Mouse (Mus musculus) testis, adult 2 months (tissue): ENCODE measurements around the gene Dhx35. TPM values are rescaled to one million over a fixed set of nuclear protein-coding genes. Genes with fewer than 3 reads are reported as not detected.

Source experiments
- H3K27ac ChIP-seq: fragments of 200-500 bp; 2 replicates; pipeline ENCODE4 v1.5.1; 2012; ENCODE audit warnings: low read depth, low read length; ENCODE audit not compliant: control insufficient read depth, insufficient read depth
- H3K27me3 ChIP-seq: fragments of 200-500 bp; 2 replicates; pipeline ENCODE4 v1.6.1; 2012; ENCODE audit warnings: mild to moderate bottlenecking, low read length, moderate library complexity; ENCODE audit not compliant: control insufficient read depth, insufficient read depth
- H3K36me3 ChIP-seq: fragments of 200-500 bp; 2 replicates; pipeline ENCODE4 v1.6.1; 2012; ENCODE audit warnings: mild to moderate bottlenecking, low read length; ENCODE audit not compliant: control insufficient read depth, insufficient read depth
- H3K4me1 ChIP-seq: fragments of 200-500 bp; 2 replicates; pipeline ENCODE4 v1.6.1; 2012; ENCODE audit warnings: low read length; ENCODE audit not compliant: control insufficient read depth, insufficient read depth
- H3K4me3 ChIP-seq: fragments of 200-500 bp; 2 replicates; pipeline ENCODE4 v1.5.1; 2012; ENCODE audit warnings: low read depth, mild to moderate bottlenecking, low read length, moderate library complexity, mixed read lengths; ENCODE audit not compliant: control insufficient read depth
- CTCF ChIP-seq: fragments of 200-500 bp; IDR thresholded peaks from 2 replicates; pipeline ENCODE4 v1.5.1; 2012; ENCODE audit warnings: low read depth, mild to moderate bottlenecking, inconsistent platforms, low read length, moderate library complexity; ENCODE audit not compliant: control insufficient read depth, insufficient read depth, insufficient replicate concordance
- POLR2A ChIP-seq: fragments of 200-500 bp; IDR thresholded peaks from 2 replicates; pipeline ENCODE4 v1.6.1; 2012; ENCODE audit warnings: low read depth, mild to moderate bottlenecking, inconsistent platforms, low read length, moderate library complexity; ENCODE audit not compliant: control insufficient read depth
- polyA plus RNA-seq: library from polyadenylated mRNA; depleted of rRNA; stranded (reverse); fragments of >200 nt; gene quantifications from 2 replicates; pipeline ENCODE4 v1.2.3, GENCODE M21; 2012

Gene Dhx35
- polyA plus RNA-seq, 1 experiment = 18.9 TPM

- Histone ChIP-seq H3K27ac (no peak overlapping the region), H3K36me3 (no peaks in the 10 kb centered on the region; the same call in 1 of the 2 replicates), H3K4me3 (no peak overlapping the region), H3K27me3 (no peaks in the 10 kb centered on the region), H3K4me1 (no peaks in the 10 kb centered on the region)
- TF ChIP-seq POLR2A (no peak), CTCF (no peak)
Measured at GRCm38 (mm10) chr2:158845031-158845430, 50.4 kb downstream of the Dhx35 start.

GRCm38 (mm10) chr2:158846208-158846607, 51.6 kb downstream of the Dhx35 start:
- Histone ChIP-seq H3K4me3 (no peak overlapping the region), H3K4me1 (no peaks in the 10 kb centered on the region), H3K27me3 (no peaks in the 10 kb centered on the region), H3K27ac (no peak overlapping the region), H3K36me3 (no peaks in the 10 kb centered on the region; the same call in 1 of the 2 replicates)
- TF ChIP-seq CTCF (no peak), POLR2A (no peak)

- H3K4me3 ChIP-seq = no peak overlapping the region
- no peaks in the 10 kb centered on the region for H3K36me3 ChIP-seq
- H3K4me1 ChIP-seq = no peaks in the 10 kb centered on the region
- H3K27ac ChIP-seq = no peak overlapping the region
- no peak for TF ChIP-seq CTCF
- no peak for TF ChIP-seq POLR2A
- H3K27me3 ChIP-seq = no peaks in the 10 kb centered on the region
Measured at GRCm38 (mm10) chr2:158847991-158848390, 53.4 kb downstream of the Dhx35 start.

GRCm38 (mm10) chr2:158849416-158849815, 54.8 kb downstream of the Dhx35 start:
- H3K36me3 ChIP-seq = no peaks in the 10 kb centered on the region
- H3K27ac ChIP-seq = no peak overlapping the region
- H3K4me3 ChIP-seq = no peak overlapping the region
- H3K27me3 ChIP-seq = no peaks in the 10 kb centered on the region
- no peaks in the 10 kb centered on the region for H3K4me1 ChIP-seq
- TF ChIP-seq POLR2A (no peak), CTCF (no peak)

- H3K4me3 ChIP-seq = no peak overlapping the region
- TF ChIP-seq POLR2A (no peak), CTCF (no peak)
- no peak overlapping the region for H3K27ac ChIP-seq
- no peaks in the 10 kb centered on the region for H3K27me3 ChIP-seq
- no peaks in the 10 kb centered on the region for H3K4me1 ChIP-seq
- H3K36me3 ChIP-seq = peaks cover 1% of the 10 kb centered on the region
Measured at GRCm38 (mm10) chr2:158852579-158852978, 58.0 kb downstream of the Dhx35 start.

- Histone ChIP-seq H3K27ac (no peak overlapping the region), H3K4me3 (no peak overlapping the region), H3K27me3 (no peaks in the 10 kb centered on the region), H3K4me1 (no peaks in the 10 kb centered on the region), H3K36me3 (peaks cover 2% of the 10 kb centered on the region)
- TF ChIP-seq CTCF = no peak
- no peak for TF ChIP-seq POLR2A
Measured at GRCm38 (mm10) chr2:158856896-158857499, 62.4 kb downstream of the Dhx35 start.

- TF ChIP-seq POLR2A = no peak
- TF ChIP-seq CTCF = no peak
- Histone ChIP-seq H3K27me3 (no peaks in the 10 kb centered on the region), H3K27ac (no peak overlapping the region), H3K36me3 (peaks cover 2% of the 10 kb centered on the region), H3K4me3 (no peak overlapping the region), H3K4me1 (no peaks in the 10 kb centered on the region)
Measured at GRCm38 (mm10) chr2:158857579-158857978, 63.0 kb downstream of the Dhx35 start.
